Mouse (Mus musculus) embryonic facial prominence, embryonic 14.5 days (tissue): Measurements from ENCODE around the gene Psmc3ip. TPM values are rescaled to one million over a fixed set of nuclear protein-coding genes. Genes with fewer than 3 reads are reported as not detected.

Source experiments
- ATAC-seq: fragments of 200-750 bp; cut with Nextera tagmentation; 2 replicates; pipeline ENCODE4 v1.8.0; 2017; ENCODE audit warnings: low read depth, moderate number of reproducible peaks, moderate TSS enrichment
- DNase-seq: peaks from one replicate; pipeline ENCODE4 v3.0.0-alpha.2; 2015; ENCODE audit warnings: low spot score
- H3K27ac ChIP-seq: fragments of 300-500 bp; sonication (generic); replicated peaks from 2 replicates; pipeline ENCODE4 v1.5.1; 2014; ENCODE audit warnings: low read depth, mild to moderate bottlenecking, low read length, moderate library complexity
- H3K27me3 ChIP-seq: fragments of 300-500 bp; sonication (generic); replicated peaks from 2 replicates; pipeline ENCODE4 v1.6.1; 2014; ENCODE audit warnings: low read length; ENCODE audit not compliant: control insufficient read depth, insufficient read depth
- H3K36me3 ChIP-seq: fragments of 300-500 bp; sonication (generic); 2 replicates; pipeline ENCODE4 v1.6.1; 2014; ENCODE audit warnings: low read length, mixed read lengths; ENCODE audit not compliant: control insufficient read depth, insufficient read depth
- H3K4me1 ChIP-seq: fragments of 300-500 bp; sonication (generic); 2 replicates; pipeline ENCODE4 v1.6.1; 2014; ENCODE audit warnings: antibody characterized with exemption, low read length; ENCODE audit not compliant: control insufficient read depth, insufficient read depth
- H3K4me2 ChIP-seq: fragments of 300-500 bp; sonication (generic); 2 replicates; pipeline ENCODE4 v1.6.1; 2014; ENCODE audit warnings: low read depth, mild to moderate bottlenecking, low read length, moderate library complexity, mixed read lengths
- H3K4me3 ChIP-seq: fragments of 300-500 bp; sonication (generic); 2 replicates; pipeline ENCODE4 v1.5.1; 2014; ENCODE audit warnings: low read depth, mild to moderate bottlenecking, low read length
- H3K9ac ChIP-seq: fragments of 300-500 bp; sonication (generic); 2 replicates; pipeline ENCODE4 v1.6.1; 2014; ENCODE audit warnings: low read depth, mild to moderate bottlenecking, low read length, moderate library complexity, mixed read lengths
- H3K9me3 ChIP-seq: fragments of 300-500 bp; sonication (generic); 2 replicates; pipeline ENCODE4 v1.6.1; 2016; ENCODE audit warnings: low read length; ENCODE audit not compliant: control insufficient read depth
- WGBS: fragments of 180-500 bp; shearing (Covaris S2); extraction: QIAGEN DNeasy Blood & Tissue Kit; methylation state at CpG from one replicate; pipeline ENCODE4 v1.1.7; 2014; 5-methylcytosine and 5-hydroxymethylcytosine counted together
- polyA plus RNA-seq: library from polyadenylated mRNA; unstranded; fragments of >200 nt; fragmentation: Nextera tagmentation; extraction: Ambion mirVana; gene quantifications from 2 replicates; pipeline ENCODE4 v1.2.1, GENCODE M21; 2014

Gene Psmc3ip
- 27.2 and 34.4 TPM in 2 replicates for polyA plus RNA-seq

DNA sequence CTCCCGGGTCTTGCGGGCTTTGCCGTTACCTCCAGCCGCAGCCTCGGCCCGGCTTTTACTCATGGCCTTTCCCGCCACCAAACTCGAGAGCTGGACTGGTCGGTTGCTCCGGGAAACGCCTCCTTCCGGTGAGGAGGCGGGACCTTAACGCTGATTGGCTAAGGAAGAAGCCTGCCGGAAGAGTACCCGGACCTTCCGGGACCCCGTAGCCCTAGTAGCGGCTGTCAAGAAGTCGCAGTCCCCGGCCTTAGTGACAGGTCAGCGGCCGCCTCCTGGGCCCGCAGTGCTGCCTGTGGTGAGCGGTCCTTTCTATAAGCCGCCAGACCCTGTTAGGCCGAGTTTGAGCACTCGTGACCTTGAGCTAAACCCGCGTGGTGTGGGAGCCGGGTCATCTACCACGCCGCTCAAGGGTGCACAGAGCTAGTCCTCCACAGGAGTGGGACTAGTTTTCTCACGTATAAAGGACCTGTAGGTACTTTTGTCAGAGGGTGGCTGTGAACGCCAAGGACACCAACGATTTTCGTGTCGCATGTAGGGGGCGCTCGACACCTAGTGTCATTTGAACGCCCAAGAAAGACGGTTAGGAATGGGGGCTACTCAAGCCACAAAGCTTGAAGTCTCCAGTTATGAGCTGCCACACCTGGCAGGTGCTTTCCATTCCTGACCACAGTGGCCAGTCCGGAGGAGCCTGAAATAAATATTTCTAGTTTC, at the start of gene Psmc3ip:
Psmc3ip (minus strand) TSS at position 123 of the 711 bp plus-strand sequence.
- no peaks in the 10 kb centered on the region for H3K4me1 ChIP-seq
- peak; percentile 98 for DNase-seq
- no peaks in the 10 kb centered on the region for H3K27me3 ChIP-seq
- H3K27ac ChIP-seq: peak within 1 kb of the TSS; percentile 80
- peak within 1 kb of the TSS; percentile 66 for H3K4me3 ChIP-seq
- H3K36me3 ChIP-seq: peaks cover 72% of the 10 kb centered on the region
- no peaks in the 10 kb centered on the region for H3K9me3 ChIP-seq
- peak within 1 kb of the TSS; percentile 96 for H3K4me2 ChIP-seq
- 1% methylated on average over 43 of the region's 43 CpGs for WGBS
- ATAC-seq: peak; percentile 95
- H3K9ac ChIP-seq: peak within 1 kb of the TSS; percentile 71

DNA sequence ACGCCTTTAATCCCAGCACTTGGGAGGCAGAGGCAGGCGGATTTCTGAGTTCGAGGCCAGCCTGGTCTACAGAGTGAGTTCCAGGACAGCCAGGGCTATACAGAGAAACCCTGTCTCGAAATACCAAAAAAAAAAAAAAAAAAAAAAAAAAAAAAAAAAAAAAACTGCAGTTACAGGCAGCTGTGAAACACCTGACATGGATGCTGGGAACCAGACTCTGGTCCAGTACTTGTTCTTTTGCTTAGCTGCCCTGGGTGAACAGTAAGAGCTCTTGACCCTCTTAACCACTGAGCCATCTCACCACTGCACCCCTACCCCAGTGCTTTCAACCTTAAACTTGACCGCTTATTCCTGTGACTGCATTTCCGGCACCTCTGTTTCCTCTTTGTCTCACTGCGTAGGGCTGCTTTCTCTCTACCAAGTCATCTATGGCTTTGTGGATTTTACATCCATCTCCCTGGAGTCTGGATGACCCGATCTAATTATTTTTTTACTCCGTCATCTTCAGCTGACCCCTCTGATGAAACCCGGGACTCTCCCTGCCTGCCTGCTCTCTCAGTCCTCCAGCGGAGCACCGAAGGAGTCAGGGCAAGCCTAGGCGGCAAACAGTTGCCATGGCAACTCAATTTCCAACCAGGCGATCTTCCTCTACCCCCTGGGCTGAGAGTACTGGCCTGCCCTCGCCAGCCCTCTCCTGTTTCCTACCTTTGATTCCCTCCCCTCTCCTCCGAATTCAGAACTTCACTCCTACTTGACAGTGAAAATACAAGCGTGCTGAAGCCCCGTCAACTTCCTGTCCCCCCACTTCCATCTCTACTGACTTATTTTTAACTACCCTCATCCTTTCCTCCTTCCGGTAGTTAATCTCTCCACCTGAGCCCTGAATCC, 48.3 kb upstream of the Psmc3ip start:
- ATAC-seq: peak; percentile 74
- Histone ChIP-seq H3K4me3 (peak overlapping the region; percentile 27), H3K9me3 (no peaks in the 10 kb centered on the region), H3K9ac (peak overlapping the region; percentile 49), H3K27me3 (peaks cover 5% of the 10 kb centered on the region; the same call in 1 of the 2 replicates), H3K4me2 (peak overlapping the region; percentile 58), H3K27ac (no peak overlapping the region), H3K4me1 (peaks cover 9% of the 10 kb centered on the region), H3K36me3 (no peaks in the 10 kb centered on the region)
- WGBS: 18% methylated on average over 18 of the region's 19 CpGs
- peak; percentile 71 for DNase-seq

DNA sequence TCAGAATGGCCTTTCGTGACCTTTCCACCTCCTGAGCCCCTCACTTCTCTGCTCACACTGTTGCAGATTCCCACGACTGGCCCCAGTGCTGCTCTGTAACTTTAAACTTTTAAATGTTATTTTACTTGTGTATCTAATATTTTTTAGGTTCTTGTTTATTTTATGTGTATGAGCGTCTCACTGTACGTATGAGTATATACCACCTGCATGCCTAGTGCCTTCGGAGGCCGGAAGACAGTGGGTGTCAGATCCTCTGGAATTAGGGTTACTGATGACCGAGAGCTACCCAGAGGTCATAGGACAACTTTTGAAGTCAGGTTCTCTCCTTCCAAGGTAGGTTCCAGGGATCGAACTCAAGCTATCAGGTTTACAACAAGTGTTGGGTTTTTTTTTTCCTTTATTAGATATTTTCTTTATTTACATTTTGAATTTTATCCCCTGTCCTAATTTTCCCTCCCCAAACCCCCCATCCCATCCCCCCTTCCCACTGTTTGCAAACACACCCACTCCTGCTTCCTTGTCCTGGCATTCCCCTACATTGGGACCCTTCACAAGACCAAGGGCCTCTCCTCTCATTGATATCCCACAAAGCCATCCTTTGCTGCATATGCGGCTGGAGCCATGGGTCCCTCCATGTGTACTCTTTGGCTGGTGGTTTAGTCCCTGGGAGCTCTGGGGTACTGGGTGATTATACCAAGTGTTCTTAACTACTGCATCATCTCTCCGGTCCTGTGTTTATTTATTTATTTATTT, 47.2 kb upstream of the Psmc3ip start:
- Histone ChIP-seq H3K27ac (no peak overlapping the region), H3K9ac (no peak overlapping the region), H3K36me3 (no peaks in the 10 kb centered on the region), H3K4me1 (peaks cover 8% of the 10 kb centered on the region; the same call in 1 of the 2 replicates), H3K9me3 (no peaks in the 10 kb centered on the region), H3K4me2 (no peak overlapping the region), H3K4me3 (no peak overlapping the region), H3K27me3 (peaks cover 5% of the 10 kb centered on the region; the same call in 1 of the 2 replicates)
- no peak for DNase-seq
- WGBS: 88% methylated on average over 10 of the region's 10 CpGs
- ATAC-seq: no peak

DNA sequence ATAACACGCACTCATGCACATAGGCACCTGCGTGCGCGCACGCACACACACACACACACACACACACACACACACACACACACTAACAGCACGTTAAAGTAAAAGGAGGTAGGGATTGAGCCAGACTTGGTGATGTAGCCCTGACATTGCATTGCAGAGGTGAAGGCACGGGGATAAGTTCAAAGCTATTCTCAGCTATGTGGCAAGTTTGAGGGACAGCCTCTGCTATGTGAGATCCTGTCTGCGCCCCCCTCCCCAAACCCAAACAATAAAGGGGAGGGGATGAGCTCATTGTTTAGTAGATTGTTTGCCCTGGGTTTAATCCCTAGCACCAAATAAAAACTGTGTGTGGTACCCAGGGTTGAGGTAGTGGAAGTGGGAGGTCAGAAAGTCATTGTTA, 45.9 kb upstream of the Psmc3ip start:
- H3K9ac ChIP-seq: no peak overlapping the region
- WGBS: 78% methylated on average over 8 of the region's 8 CpGs
- H3K9me3 ChIP-seq: no peaks in the 10 kb centered on the region
- H3K36me3 ChIP-seq: no peaks in the 10 kb centered on the region
- no peak overlapping the region for H3K4me2 ChIP-seq
- DNase-seq: no peak
- H3K27me3 ChIP-seq: peaks cover 5% of the 10 kb centered on the region; the same call in 1 of the 2 replicates
- H3K4me1 ChIP-seq: peaks cover 8% of the 10 kb centered on the region; the same call in 1 of the 2 replicates
- H3K4me3 ChIP-seq: no peak overlapping the region
- no peak for ATAC-seq
- H3K27ac ChIP-seq: no peak overlapping the region

DNA sequence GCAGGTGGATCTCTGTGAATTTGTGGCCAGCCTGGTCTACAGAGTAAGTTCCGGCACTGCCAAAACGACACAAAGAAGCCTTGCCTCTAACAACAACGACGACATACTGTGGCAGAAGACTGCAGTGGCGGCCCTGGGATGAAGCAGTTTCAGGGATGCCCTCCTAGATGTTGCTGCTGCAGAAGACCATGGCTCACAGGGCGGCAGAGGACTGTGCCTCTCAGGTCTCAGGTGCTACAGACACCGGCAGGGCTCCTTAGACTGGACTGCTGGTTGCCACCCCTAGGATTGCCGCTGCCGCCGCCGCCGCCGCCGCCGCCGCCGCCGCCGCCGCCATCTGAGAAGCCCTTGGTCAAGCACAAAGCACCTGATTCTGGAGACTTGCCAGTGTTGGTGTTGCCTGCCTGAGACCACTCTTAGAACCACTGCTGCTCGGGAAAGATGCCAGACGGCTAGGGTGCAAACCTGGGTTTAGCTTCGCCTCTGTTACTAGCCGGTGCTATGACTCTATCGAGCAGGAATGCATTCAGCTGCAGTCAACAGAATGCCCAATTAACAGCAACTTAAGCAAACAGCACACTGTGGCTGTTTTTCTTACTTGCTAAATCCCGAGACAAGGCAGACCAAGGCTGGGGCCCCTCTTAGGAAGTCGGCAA, 45.1 kb upstream of the Psmc3ip start:
- 44% methylated on average over 26 of the region's 27 CpGs for WGBS
- peak; percentile 58 for ATAC-seq
- Histone ChIP-seq H3K4me1 (peaks cover 8% of the 10 kb centered on the region; the same call in 1 of the 2 replicates), H3K4me3 (peak overlapping the region; percentile 29), H3K36me3 (no peaks in the 10 kb centered on the region), H3K27me3 (peaks cover 5% of the 10 kb centered on the region; the same call in 1 of the 2 replicates), H3K27ac (no peak overlapping the region), H3K9ac (peak overlapping the region; percentile 42; the same call in 1 of the 2 replicates), H3K9me3 (no peaks in the 10 kb centered on the region), H3K4me2 (peak overlapping the region; percentile 52)
- DNase-seq: peak; percentile 85

DNA sequence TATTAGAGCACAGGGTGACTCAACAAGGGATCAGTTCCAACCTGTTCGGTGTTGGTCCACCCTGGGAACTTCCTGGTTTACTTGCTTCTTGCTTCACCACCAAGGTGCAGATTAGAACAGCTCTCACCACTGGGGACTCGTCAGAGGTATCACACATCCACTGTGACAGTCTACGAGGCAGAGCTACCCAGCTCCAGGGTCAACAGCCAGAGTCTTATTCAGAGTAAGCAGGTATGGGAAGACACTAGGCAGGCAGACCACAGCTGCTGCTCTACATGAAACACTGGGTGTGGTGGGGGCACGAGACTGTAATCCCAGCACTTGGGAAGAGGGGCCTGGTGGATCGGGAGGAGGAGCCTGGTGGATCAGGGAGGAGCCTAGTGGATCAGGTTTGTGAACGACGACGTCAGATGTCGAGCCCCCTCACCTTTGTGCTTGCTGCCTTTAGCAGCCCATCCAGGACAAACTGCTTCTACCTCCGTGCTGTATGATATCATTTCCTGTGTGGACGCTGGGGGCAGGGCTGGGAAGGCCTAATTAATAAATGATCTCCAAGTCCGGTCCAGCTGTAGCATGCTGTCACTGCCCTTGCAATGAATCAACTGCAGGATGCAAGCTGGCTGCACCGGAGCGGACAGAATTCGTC, 43.4 kb upstream of the Psmc3ip start:
- Histone ChIP-seq H3K27ac (no peak overlapping the region; the same call in 1 of the 2 replicates), H3K4me3 (no peak overlapping the region), H3K4me2 (peak overlapping the region; percentile 33), H3K27me3 (peaks cover 5% of the 10 kb centered on the region; the same call in 1 of the 2 replicates), H3K9ac (peak overlapping the region; percentile 42; the same call in 1 of the 2 replicates), H3K4me1 (peaks cover 5% of the 10 kb centered on the region; the same call in 1 of the 2 replicates), H3K36me3 (no peaks in the 10 kb centered on the region), H3K9me3 (no peaks in the 10 kb centered on the region)
- peak; percentile 75 for DNase-seq
- ATAC-seq: peak; percentile 55
- WGBS: 24% methylated on average over 15 of the region's 15 CpGs

DNA sequence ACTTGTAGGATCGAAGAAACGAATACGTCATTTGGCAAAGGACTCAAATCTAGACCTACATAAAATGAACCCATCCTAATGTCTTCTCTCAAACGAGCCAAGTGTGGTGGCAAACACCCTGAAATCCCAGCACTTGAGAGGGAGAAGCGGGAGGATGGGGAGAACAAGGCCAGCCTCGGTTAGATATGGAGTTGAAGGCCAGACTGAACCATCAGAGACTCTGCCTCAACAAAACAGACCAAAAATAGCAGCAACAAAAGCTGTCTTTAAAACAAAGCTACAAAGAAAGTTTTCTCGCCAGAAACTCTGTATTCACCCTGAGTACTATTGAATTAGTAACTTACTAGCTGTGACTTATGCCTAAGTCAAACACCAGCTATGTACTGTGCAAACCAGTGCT, 41.8 kb upstream of the Psmc3ip start:
- Histone ChIP-seq H3K4me2 (no peak overlapping the region), H3K4me3 (no peak overlapping the region), H3K9ac (no peak overlapping the region), H3K27ac (no peak overlapping the region), H3K4me1 (0 out of 2 replicates have a peak, but pooled peaks cover 5% of the 10 kb centered on the region), H3K36me3 (no peaks in the 10 kb centered on the region), H3K9me3 (no peaks in the 10 kb centered on the region), H3K27me3 (peaks cover 5% of the 10 kb centered on the region; the same call in 1 of the 2 replicates)
- WGBS: 79% methylated on average over 7 of the region's 7 CpGs
- DNase-seq (no peak), ATAC-seq (no peak)
